Mouse (Mus musculus) E14TG2a.4 (cell line): ENCODE data around the gene Olfr67.
"Not testable (repeated sequence)": the region's sequence is repeated elsewhere in the genome, so short reads cannot be mapped to it uniquely, and the experiment has no call there.

Experiments
- H3K27me3 ChIP-seq: 2 replicates; pipeline ENCODE4 v1.6.1; 2014; ENCODE audit warnings: low read length, control low read depth; ENCODE audit not compliant: insufficient read depth
- H3K36me3 ChIP-seq: 2 replicates; pipeline ENCODE4 v1.6.1; 2014; ENCODE audit warnings: low read length, control low read depth; ENCODE audit not compliant: insufficient read depth
- H3K4me1 ChIP-seq: replicated peaks from 2 replicates; pipeline ENCODE4 v1.6.1; 2014; ENCODE audit warnings: low read depth, low read length, control low read depth
- H3K4me3 ChIP-seq: replicated peaks from 2 replicates; pipeline ENCODE4 v1.5.1; 2014; ENCODE audit warnings: mild to moderate bottlenecking, low read length
- H3K9me3 ChIP-seq: 2 replicates; pipeline ENCODE4 v1.6.1; 2014; ENCODE audit warnings: low read length, control low read depth
- CTCF ChIP-seq: conservative IDR thresholded peaks from 2 replicates; pipeline ENCODE4 v1.5.1; 2014; ENCODE audit warnings: low read length
- NANOG ChIP-seq: IDR thresholded peaks from 2 replicates; pipeline ENCODE4 v1.6.1; 2014; ENCODE audit warnings: borderline replicate concordance, low read length, mixed read lengths
- POU5F1 ChIP-seq: IDR thresholded peaks from 2 replicates; pipeline ENCODE4 v1.6.1; 2014; ENCODE audit warnings: low read length, borderline replicate concordance

Olfr67 gene

DNA sequence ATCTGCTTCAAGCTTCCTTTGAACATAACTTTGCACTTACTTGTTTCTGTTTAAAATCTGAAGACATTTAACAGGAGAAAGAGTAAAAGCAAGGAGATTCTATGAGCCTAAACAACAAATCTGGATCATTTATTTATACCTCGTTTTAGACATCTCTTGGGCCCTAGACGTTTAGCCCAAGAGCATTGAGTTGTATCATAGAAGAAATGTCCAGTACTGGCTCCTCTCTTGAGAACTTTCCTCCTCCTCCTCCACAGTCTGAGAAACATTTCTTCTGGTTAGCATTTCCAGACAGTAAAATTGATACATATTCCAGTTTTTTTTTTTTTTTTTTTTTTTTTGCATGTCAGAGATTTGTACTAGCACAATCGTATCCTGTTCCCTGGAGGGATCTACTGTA is at the start of gene Olfr67:
TSS of gene Olfr67 (minus strand) at position 101 of the 400 bp plus-strand sequence.
- Histone ChIP-seq H3K27me3 (no peaks in the 10 kb centered on the region), H3K4me3 (no peak within 1 kb of the TSS), H3K4me1 (no peaks in the 10 kb centered on the region), H3K9me3 (peaks cover 5% of the 10 kb centered on the region), H3K36me3 (no peaks in the 10 kb centered on the region)
- TF ChIP-seq NANOG (no peak), CTCF (no peak), POU5F1 (no peak)

GRCm38 (mm10) chr7:103840268-103840667 is 48.6 kb upstream of the Olfr67 start, which contains the start of gene Hbb-bh2:
Hbb-bh2 (minus strand) TSS chr7:103840520.
- TF ChIP-seq POU5F1 (no peak), NANOG (no peak)
- H3K36me3 ChIP-seq, result no peaks in the 10 kb centered on the region

DNA sequence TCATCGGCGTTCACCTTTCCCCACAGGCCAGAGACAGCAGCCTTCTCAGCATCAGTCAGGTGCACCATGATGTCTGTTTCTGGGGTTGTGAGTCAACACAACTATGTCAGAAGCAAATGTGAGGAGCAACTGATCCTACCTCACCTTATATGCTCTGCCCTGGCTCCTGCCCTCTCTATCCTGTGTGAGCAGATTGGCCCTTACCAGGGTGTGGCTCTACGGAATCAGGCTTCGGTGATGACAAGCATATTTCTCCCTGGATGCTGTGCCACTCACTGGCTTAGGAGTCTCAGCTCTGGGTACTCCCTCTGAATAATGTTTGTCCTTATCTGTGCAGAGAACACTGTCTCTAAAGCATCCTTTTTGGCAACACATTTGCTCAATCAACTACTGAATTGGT is 36.2 kb upstream of the Olfr67 start, which contains the start of gene Hbb-bs:
TSS of gene Hbb-bs (minus strand) at position 289 of the 400 bp plus-strand sequence.
- H3K36me3 ChIP-seq, result no peaks in the 10 kb centered on the region
- no peak within 1 kb of the TSS for H3K4me3 ChIP-seq
- H3K27me3 ChIP-seq, result no peaks in the 10 kb centered on the region
- TF ChIP-seq NANOG (no peak), POU5F1 (no peak), CTCF (no peak)
- no peaks in the 10 kb centered on the region for H3K9me3 ChIP-seq
- H3K4me1 ChIP-seq, result no peaks in the 10 kb centered on the region

More at GRCm38 (mm10) chr7:103840268-103840667, 48.6 kb upstream of the Olfr67 start, which contains the start of gene Hbb-bh2:
- Histone ChIP-seq H3K4me1 (no peaks in the 10 kb centered on the region), H3K4me3 (no peak within 1 kb of the TSS), H3K9me3 (no peaks in the 10 kb centered on the region), H3K27me3 (no peaks in the 10 kb centered on the region)

DNA sequence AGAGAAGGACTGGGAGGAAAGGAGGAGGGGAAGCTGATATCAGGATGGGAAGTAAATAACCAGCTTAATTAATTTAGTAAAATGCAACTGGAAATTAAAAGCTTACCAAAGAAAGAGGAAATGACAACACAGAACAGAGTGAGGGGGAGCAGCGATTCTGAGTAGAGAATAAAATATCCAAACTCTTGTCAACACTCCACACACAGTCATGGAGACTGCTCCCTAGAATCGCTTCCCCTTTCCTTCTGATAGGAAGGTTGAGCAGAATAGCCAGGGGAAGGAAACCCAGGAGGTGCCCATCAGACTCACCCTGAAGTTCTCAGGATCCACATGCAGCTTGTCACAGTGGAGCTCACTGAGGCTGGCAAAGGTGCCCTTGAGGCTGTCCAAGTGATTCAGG is 35.5 kb upstream of the Olfr67 start:
- not testable (repeated sequence) for H3K9me3 ChIP-seq, H3K4me3 ChIP-seq, H3K27me3 ChIP-seq, H3K36me3 ChIP-seq, H3K4me1 ChIP-seq

GRCm38 (mm10) chr7:103826255-103826887 is 34.8 kb upstream of the Olfr67 start:
- Histone ChIP-seq H3K9me3 (no peaks in the 10 kb centered on the region), H3K27me3 (no peaks in the 10 kb centered on the region), H3K36me3 (no peaks in the 10 kb centered on the region), H3K4me3 (no peak overlapping the region), H3K4me1 (no peaks in the 10 kb centered on the region)
- TF ChIP-seq POU5F1 (no peak), CTCF (no peak), NANOG (no peak)

DNA sequence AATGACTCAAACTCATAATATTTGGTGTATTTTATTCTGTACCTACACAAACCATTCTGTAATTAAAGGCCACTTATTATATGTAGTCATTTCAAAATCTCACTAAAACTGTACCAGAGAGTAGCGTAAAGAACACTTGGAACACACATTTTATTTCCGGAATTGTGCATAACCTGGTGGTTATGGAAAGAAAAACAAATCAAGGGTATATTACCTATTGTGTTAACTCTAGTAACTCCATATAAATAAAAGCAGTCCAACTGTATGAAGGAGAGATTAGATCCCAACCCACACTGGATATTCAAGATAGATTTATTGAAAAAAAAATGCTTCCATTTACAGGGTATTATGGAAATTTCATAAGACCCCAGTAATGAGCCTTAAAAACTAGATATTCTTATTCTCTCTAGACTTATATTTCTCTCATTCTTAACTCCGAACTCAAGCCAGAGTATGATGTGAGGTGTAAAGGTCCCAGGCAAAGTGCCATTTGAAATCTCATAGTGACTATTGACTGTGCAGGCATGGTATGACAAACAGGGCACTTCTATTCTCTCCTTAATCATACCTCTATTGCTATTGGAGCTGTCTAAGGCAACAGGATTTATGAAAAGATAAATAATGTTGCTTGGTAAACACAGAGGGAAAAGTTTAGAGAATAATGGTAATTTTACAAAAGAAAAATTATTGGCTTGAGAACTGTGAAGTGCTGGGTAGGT is 34.1 kb upstream of the Olfr67 start:
- H3K4me1 ChIP-seq, result no peaks in the 10 kb centered on the region
- H3K4me3 ChIP-seq, result no peak overlapping the region
- no peaks in the 10 kb centered on the region for H3K36me3 ChIP-seq
- TF ChIP-seq POU5F1 (no peak), NANOG (no peak), CTCF (no peak)
- H3K27me3 ChIP-seq, result no peaks in the 10 kb centered on the region
- no peaks in the 10 kb centered on the region for H3K9me3 ChIP-seq

DNA sequence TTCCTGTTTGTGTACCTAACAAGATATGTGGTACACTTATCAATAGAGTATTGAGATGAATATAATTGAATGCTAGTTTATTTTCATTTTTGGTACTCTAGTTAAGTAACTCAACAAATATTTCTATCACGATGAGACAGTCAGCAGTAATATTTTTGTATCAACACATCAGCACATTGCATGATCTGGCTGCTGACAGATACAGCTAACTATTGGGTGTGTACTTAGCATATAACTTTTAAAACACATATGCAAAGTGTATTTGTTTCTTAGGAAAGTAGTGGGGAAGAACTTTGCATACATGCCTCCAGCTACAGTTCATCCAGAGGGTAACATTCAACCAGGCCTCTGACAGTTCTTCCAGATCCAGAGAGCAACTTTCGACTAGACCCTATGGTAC is 33.0 kb upstream of the Olfr67 start:
- Histone ChIP-seq H3K27me3 (no peaks in the 10 kb centered on the region), H3K36me3 (no peaks in the 10 kb centered on the region), H3K9me3 (no peaks in the 10 kb centered on the region), H3K4me3 (no peak overlapping the region), H3K4me1 (no peaks in the 10 kb centered on the region)
- TF ChIP-seq CTCF (no peak), POU5F1 (no peak), NANOG (no peak)

DNA sequence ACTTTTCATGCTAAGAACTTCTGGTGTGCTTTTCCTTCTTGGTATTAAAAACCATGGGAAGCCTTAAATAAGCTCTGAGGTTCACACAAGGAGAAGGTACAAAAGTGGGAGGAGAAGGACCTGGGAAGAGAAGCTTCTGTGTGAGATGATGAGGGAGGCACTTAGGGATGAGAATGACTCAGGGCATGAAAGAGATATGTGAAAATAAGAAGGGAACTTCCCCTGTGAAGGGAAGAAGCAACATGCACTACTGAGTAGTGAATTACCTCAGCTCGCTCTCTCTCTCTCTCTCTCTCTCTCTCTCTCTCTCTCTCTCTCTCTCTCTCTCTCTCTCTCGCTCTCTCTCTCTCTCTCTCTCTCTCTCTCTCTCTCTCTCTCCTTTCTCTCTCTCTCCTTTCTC is 23.5 kb upstream of the Olfr67 start:
- not testable (repeated sequence) for H3K4me1 ChIP-seq, H3K36me3 ChIP-seq, H3K4me3 ChIP-seq, H3K27me3 ChIP-seq, H3K9me3 ChIP-seq

GRCm38 (mm10) chr7:103813766-103814165 is 22.1 kb upstream of the Olfr67 start, which contains the start of gene Hbb-bt:
Hbb-bt (minus strand) TSS chr7:103813996.
- Histone ChIP-seq H3K4me1 (no peaks in the 10 kb centered on the region), H3K36me3 (no peaks in the 10 kb centered on the region), H3K4me3 (no peak within 1 kb of the TSS), H3K27me3 (no peaks in the 10 kb centered on the region), H3K9me3 (no peaks in the 10 kb centered on the region)
- TF ChIP-seq CTCF, result no peak
- no peak for TF ChIP-seq NANOG
- no peak for TF ChIP-seq POU5F1

DNA sequence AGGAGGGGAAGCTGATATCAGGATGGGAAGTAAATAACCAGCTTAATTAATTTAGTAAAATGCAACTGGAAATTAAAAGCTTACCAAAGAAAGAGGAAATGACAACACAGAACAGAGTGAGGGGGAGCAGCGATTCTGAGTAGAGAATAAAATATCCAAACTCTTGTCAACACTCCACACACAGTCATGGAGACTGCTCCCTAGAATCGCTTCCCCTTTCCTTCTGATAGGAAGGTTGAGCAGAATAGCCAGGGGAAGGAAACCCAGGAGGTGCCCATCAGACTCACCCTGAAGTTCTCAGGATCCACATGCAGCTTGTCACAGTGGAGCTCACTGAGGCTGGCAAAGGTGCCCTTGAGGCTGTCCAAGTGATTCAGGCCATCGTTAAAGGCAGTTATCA is 21.5 kb upstream of the Olfr67 start:
- H3K9me3 ChIP-seq, H3K36me3 ChIP-seq, H3K27me3 ChIP-seq, H3K4me1 ChIP-seq, H3K4me3 ChIP-seq: not testable (repeated sequence)
